Mouse (Mus musculus) embryonic facial prominence, embryonic 12.5 days (tissue): ENCODE measurements around the gene Popdc3. TPM values are rescaled to one million over a fixed set of nuclear protein-coding genes. Genes with fewer than 3 reads are reported as not detected.
"Not testable (repeated sequence)": the region's sequence is repeated elsewhere in the genome, so short reads cannot be mapped to it uniquely, and the experiment has no call there.

Source experiments
- ATAC-seq: fragments of 200-750 bp; cut with Nextera tagmentation; 2 replicates; pipeline ENCODE4 v1.8.0; 2017; ENCODE audit not compliant: insufficient number of reproducible peaks, insufficient read depth, low FRiP score, low TSS enrichment
- H3K27ac ChIP-seq: fragments of 300-500 bp; sonication (generic); 2 replicates; pipeline ENCODE4 v1.5.1; 2016; ENCODE audit warnings: mild to moderate bottlenecking
- H3K27me3 ChIP-seq: fragments of 300-500 bp; sonication (generic); 2 replicates; pipeline ENCODE4 v1.6.1; 2016; ENCODE audit warnings: mild to moderate bottlenecking, moderate library complexity
- H3K36me3 ChIP-seq: fragments of 300-500 bp; sonication (generic); 2 replicates; pipeline ENCODE4 v1.6.1; 2016; ENCODE audit warnings: mild to moderate bottlenecking
- H3K4me1 ChIP-seq: fragments of 300-500 bp; sonication (generic); 2 replicates; pipeline ENCODE4 v1.6.1; 2016
- H3K4me2 ChIP-seq: fragments of 300-500 bp; sonication (generic); replicated peaks from 2 replicates; pipeline ENCODE4 v1.6.1; 2016; ENCODE audit warnings: mild to moderate bottlenecking, moderate library complexity
- H3K4me3 ChIP-seq: fragments of 300-500 bp; sonication (generic); 2 replicates; pipeline ENCODE4 v1.5.1; 2016; ENCODE audit warnings: mild to moderate bottlenecking
- H3K9ac ChIP-seq: fragments of 300-500 bp; sonication (generic); 2 replicates; pipeline ENCODE4 v1.6.1; 2016; ENCODE audit warnings: mild to moderate bottlenecking, moderate library complexity
- H3K9me3 ChIP-seq: fragments of 300-500 bp; sonication (generic); 2 replicates; pipeline ENCODE4 v1.6.1; 2016; ENCODE audit warnings: mild to moderate bottlenecking, moderate library complexity
- WGBS: fragments of 180-500 bp; shearing (Covaris S2); methylation state at CpG from one replicate; pipeline ENCODE4 v1.1.7; 2016; 5-methylcytosine and 5-hydroxymethylcytosine counted together
- polyA plus RNA-seq: library from polyadenylated mRNA; unstranded; fragments of >200 nt; fragmentation: Nextera tagmentation; extraction: Ambion mirVana; gene quantifications from 2 replicates; pipeline ENCODE4 v1.2.1, GENCODE M21; 2016

Gene Popdc3
- polyA plus RNA-seq, 1 experiment from 2014 or later = 0.84 TPM

GRCm38 (mm10) chr10:45289218-45290105 lies 111.6 kb downstream of the Popdc3 start:
- Histone ChIP-seq H3K9me3 (no peaks in the 10 kb centered on the region), H3K4me1 (no peaks in the 10 kb centered on the region; the same call in 1 of the 2 replicates), H3K9ac (peak overlapping the region; percentile 54), H3K4me2 (peak overlapping the region; percentile 91), H3K27me3 (peaks cover 26% of the 10 kb centered on the region), H3K27ac (no peak overlapping the region), H3K36me3 (no peaks in the 10 kb centered on the region), H3K4me3 (peak overlapping the region; percentile 52)
- WGBS = under 1% methylated on average over 71 of the region's 71 CpGs
- peak; percentile 70; the same call in 1 of the 2 replicates for ATAC-seq

GRCm38 (mm10) chr10:45290618-45291017 lies 112.7 kb downstream of the Popdc3 start:
- H3K9ac ChIP-seq = no peak overlapping the region
- H3K27ac ChIP-seq = no peak overlapping the region
- peaks cover 26% of the 10 kb centered on the region for H3K27me3 ChIP-seq
- H3K4me1 ChIP-seq = no peaks in the 10 kb centered on the region; the same call in 1 of the 2 replicates
- no peaks in the 10 kb centered on the region for H3K9me3 ChIP-seq
- ATAC-seq = no peak
- H3K4me3 ChIP-seq = no peak overlapping the region
- H3K4me2 ChIP-seq = no peak overlapping the region
- WGBS = 49% methylated on average over 5 of the region's 5 CpGs
- no peaks in the 10 kb centered on the region for H3K36me3 ChIP-seq

DNA sequence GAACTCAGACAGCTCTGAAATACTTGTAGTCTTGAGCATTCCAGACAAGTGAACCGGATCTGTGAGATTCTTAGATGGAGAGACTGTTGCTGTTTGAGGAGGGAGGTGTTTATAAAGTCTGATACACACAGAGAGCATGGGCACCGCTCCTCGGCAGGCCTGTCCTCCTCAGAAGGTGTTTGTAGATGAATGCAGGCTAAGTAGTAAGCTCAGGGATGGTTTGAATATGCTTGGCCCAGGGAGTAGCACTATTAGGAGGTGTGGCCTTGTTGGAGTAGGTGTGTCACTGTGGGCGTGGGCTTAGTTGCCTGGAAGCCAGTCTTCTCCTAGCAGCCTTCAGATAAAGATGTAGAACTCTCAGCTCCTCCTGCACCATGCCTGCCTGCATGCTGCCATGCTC lies 114.3 kb downstream of the Popdc3 start:
- peaks cover 26% of the 10 kb centered on the region for H3K27me3 ChIP-seq
- H3K36me3 ChIP-seq, H3K27ac ChIP-seq, H3K9me3 ChIP-seq, H3K4me1 ChIP-seq, ATAC-seq, H3K4me2 ChIP-seq, H3K4me3 ChIP-seq, H3K9ac ChIP-seq: not testable (repeated sequence)
- 75% methylated on average over 4 of the region's 4 CpGs for WGBS

GRCm38 (mm10) chr10:45295093-45295492 lies 117.2 kb downstream of the Popdc3 start:
- WGBS = 73% methylated on average over 5 of the region's 5 CpGs

DNA sequence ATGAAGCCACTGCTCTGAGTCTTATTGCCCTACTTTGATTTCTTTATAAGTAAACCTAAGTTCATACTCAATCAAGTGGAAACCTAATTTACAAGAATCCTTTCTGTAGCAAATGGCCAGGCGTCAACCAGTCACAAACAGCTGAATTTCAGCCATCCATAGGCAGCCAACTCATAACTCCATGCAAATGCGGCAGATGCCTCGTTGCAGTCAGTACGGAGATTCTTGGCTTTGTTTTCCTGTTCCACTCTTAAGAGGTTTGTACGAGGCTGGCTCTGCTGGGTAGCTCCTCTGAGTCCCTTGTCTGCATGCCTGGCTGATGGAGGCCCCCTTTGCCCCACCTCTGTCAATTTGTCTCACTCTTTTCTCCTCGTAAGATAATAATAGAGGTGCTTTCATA lies 120.6 kb downstream of the Popdc3 start:
- H3K4me1 ChIP-seq = no peaks in the 10 kb centered on the region
- no peaks in the 10 kb centered on the region for H3K27me3 ChIP-seq
- no peak for ATAC-seq

More at GRCm38 (mm10) chr10:45295093-45295492, 117.2 kb downstream of the Popdc3 start:
- no peak overlapping the region for H3K27ac ChIP-seq
- no peaks in the 10 kb centered on the region for H3K36me3 ChIP-seq
- no peak overlapping the region for H3K9ac ChIP-seq
- no peak overlapping the region for H3K4me3 ChIP-seq
- H3K27me3 ChIP-seq = peaks cover 6% of the 10 kb centered on the region; the same call in 1 of the 2 replicates
- ATAC-seq = no peak
- H3K4me2 ChIP-seq = no peak overlapping the region
- H3K9me3 ChIP-seq = no peaks in the 10 kb centered on the region
- H3K4me1 ChIP-seq = no peaks in the 10 kb centered on the region

DNA sequence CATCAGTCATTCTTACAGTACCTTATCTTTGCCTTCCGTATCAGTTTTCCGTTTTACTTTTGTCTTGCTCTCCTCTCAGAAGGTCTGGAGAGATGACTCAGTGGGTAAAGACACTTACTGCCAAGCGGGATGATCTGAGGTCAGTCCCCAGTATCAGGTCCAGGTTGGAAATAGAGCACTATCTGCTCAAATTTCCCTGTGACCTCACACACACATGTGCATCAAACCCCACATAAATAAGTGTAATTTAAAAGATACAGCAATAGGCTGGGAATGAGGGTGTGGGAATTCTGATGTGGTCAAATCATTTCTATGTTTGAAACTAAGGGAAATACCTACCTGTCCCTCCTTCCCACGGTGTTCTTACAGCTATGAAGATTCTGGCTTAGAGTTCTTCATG lies 121.6 kb downstream of the Popdc3 start:
- H3K27me3 ChIP-seq = no peaks in the 10 kb centered on the region
- 95% methylated on average over 4 of the region's 4 CpGs for WGBS
- H3K36me3 ChIP-seq = no peaks in the 10 kb centered on the region
- ATAC-seq = no peak
- H3K9me3 ChIP-seq = no peaks in the 10 kb centered on the region
- H3K4me3 ChIP-seq = no peak overlapping the region
- no peak overlapping the region for H3K9ac ChIP-seq
- H3K4me2 ChIP-seq = no peak overlapping the region
- no peak overlapping the region for H3K27ac ChIP-seq
- no peaks in the 10 kb centered on the region for H3K4me1 ChIP-seq

More for the DNA sequence above, 120.6 kb downstream of the Popdc3 start:
- H3K4me2 ChIP-seq = no peak overlapping the region
- no peaks in the 10 kb centered on the region for H3K36me3 ChIP-seq
- H3K27ac ChIP-seq = no peak overlapping the region
- no peak overlapping the region for H3K9ac ChIP-seq
- no peak overlapping the region for H3K4me3 ChIP-seq
- WGBS = 80% methylated on average over 6 of the region's 6 CpGs
- H3K9me3 ChIP-seq = no peaks in the 10 kb centered on the region

- no peak for ATAC-seq
- no peak overlapping the region for H3K4me3 ChIP-seq
- no peak overlapping the region for H3K4me2 ChIP-seq
- H3K36me3 ChIP-seq = no peaks in the 10 kb centered on the region
- H3K9ac ChIP-seq = no peak overlapping the region
- H3K9me3 ChIP-seq = no peaks in the 10 kb centered on the region
- no peaks in the 10 kb centered on the region for H3K27me3 ChIP-seq
- H3K4me1 ChIP-seq = no peaks in the 10 kb centered on the region
- 72% methylated on average over 14 of the region's 14 CpGs for WGBS
- no peak overlapping the region for H3K27ac ChIP-seq
Observed at GRCm38 (mm10) chr10:45303315-45304036, 125.6 kb downstream of the Popdc3 start.

- Histone ChIP-seq H3K27me3 (no peaks in the 10 kb centered on the region), H3K9ac (no peak overlapping the region), H3K27ac (no peak overlapping the region), H3K36me3 (no peaks in the 10 kb centered on the region), H3K4me1 (no peaks in the 10 kb centered on the region), H3K4me3 (no peak overlapping the region), H3K9me3 (no peaks in the 10 kb centered on the region), H3K4me2 (no peak overlapping the region)
- no peak for ATAC-seq
- 80% methylated on average over 5 of the region's 5 CpGs for WGBS
Observed at GRCm38 (mm10) chr10:45305173-45305572, 127.3 kb downstream of the Popdc3 start.

DNA sequence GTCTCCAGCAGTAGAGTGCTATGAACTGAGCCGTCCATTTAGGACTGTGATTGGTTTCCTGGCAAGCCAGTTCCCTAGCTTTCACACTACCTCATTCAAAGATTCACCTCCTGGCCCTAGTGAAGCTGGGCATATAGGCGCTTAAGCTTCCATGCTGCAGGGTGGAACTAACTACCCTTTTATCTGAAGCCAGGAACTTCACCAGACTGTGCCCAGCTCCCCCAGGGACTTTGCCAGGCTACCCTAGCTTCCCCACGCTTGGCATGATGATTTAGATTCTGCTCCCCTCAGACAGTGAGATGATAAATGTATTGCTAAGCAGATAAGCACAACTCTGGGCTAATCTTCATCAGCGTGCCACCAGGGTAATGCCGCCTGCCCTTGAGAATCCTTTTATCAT lies 133.2 kb downstream of the Popdc3 start:
- no peak for ATAC-seq
- H3K36me3 ChIP-seq = no peaks in the 10 kb centered on the region
- H3K4me2 ChIP-seq = no peak overlapping the region
- no peaks in the 10 kb centered on the region for H3K4me1 ChIP-seq
- WGBS = 87% methylated on average over 5 of the region's 5 CpGs
- H3K9me3 ChIP-seq = no peaks in the 10 kb centered on the region
- H3K9ac ChIP-seq = no peak overlapping the region
- no peak overlapping the region for H3K27ac ChIP-seq
- H3K27me3 ChIP-seq = no peaks in the 10 kb centered on the region
- H3K4me3 ChIP-seq = no peak overlapping the region

GRCm38 (mm10) chr10:45311624-45312023 lies 133.7 kb downstream of the Popdc3 start:
- H3K4me1 ChIP-seq = no peaks in the 10 kb centered on the region
- H3K9ac ChIP-seq = no peak overlapping the region
- WGBS = 67% methylated on average over 7 of the region's 7 CpGs
- ATAC-seq = peak; percentile 56; the same call in 1 of the 2 replicates
- H3K36me3 ChIP-seq = no peaks in the 10 kb centered on the region
- no peak overlapping the region for H3K4me3 ChIP-seq
- no peaks in the 10 kb centered on the region for H3K27me3 ChIP-seq
- H3K27ac ChIP-seq = no peak overlapping the region
- no peaks in the 10 kb centered on the region for H3K9me3 ChIP-seq
- no peak overlapping the region for H3K4me2 ChIP-seq

DNA sequence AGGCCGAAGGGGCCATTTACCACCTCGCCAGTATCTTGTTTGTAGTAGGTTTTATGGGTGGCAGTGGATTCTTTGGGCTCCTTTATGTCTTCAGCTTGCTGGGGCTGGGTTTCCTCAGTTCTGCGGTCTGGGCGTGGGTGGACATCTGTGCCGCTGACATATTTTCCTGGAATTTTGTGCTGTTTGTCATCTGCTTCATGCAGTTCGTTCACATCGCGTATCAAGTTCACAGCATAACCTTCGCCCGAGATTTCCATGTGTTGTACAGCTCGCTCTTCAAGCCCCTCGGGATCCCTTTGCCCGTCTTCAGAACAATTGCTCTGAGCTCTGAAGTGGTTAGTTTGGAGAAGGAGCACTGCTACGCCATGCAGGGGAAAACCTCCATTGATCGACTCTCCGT lies 137.0 kb downstream of the Popdc3 start:
- no peaks in the 10 kb centered on the region for H3K27me3 ChIP-seq
- no peak for ATAC-seq
- no peak overlapping the region for H3K9ac ChIP-seq
- no peak overlapping the region for H3K4me3 ChIP-seq
- H3K4me2 ChIP-seq = no peak overlapping the region
- H3K4me1 ChIP-seq = no peaks in the 10 kb centered on the region
- H3K36me3 ChIP-seq = no peaks in the 10 kb centered on the region
- no peak overlapping the region for H3K27ac ChIP-seq
- WGBS = 82% methylated on average over 16 of the region's 16 CpGs
- peaks cover 3% of the 10 kb centered on the region; the same call in 1 of the 2 replicates for H3K9me3 ChIP-seq

DNA sequence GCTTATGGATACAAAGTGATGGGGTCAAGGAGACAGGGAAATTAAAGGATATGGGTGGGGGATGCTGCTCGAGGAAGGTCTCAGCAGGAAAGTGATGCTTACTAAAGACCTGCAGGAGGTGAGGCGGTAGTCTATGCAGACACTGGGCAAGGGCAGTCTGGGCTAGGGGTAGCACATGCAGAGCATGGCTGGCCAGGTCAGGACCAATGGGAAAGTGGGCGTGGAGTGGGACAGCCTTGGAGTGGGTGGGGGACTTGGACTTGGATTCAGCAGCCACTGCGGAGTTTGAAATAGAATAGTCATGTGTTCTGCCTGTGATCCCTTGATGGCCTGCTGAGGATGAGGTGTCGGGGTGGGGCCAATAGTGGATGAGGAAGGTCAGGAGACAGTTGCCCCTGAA lies 141.0 kb downstream of the Popdc3 start:
- Histone ChIP-seq H3K4me1 (no peaks in the 10 kb centered on the region), H3K27me3 (no peaks in the 10 kb centered on the region), H3K4me3 (no peak overlapping the region), H3K27ac (no peak overlapping the region), H3K9ac (no peak overlapping the region), H3K36me3 (no peaks in the 10 kb centered on the region), H3K9me3 (peaks cover 3% of the 10 kb centered on the region; the same call in 1 of the 2 replicates), H3K4me2 (no peak overlapping the region)
- WGBS = 87% methylated on average over 5 of the region's 5 CpGs
- ATAC-seq = no peak
